Mouse (Mus musculus) brown adipose tissue, adult 24 weeks (tissue): ENCODE results near the gene Ppie. TPM values are rescaled to one million over a fixed set of nuclear protein-coding genes. Genes with fewer than 3 reads are reported as not detected.
"Not testable (repeated sequence)": the region's sequence is repeated elsewhere in the genome, so short reads cannot be mapped to it uniquely, and the experiment has no call there.

Source experiments
- H3K27ac ChIP-seq: fragments of 200-500 bp; replicated peaks from 2 replicates; pipeline ENCODE4 v1.5.1; 2012; ENCODE audit warnings: low read depth, mild to moderate bottlenecking, low read length
- H3K4me1 ChIP-seq: fragments of 200-500 bp; 2 replicates; pipeline ENCODE4 v1.6.1; 2012; ENCODE audit warnings: low read length, mixed read lengths; ENCODE audit not compliant: control insufficient read depth, insufficient read depth, insufficient read length
- H3K4me3 ChIP-seq: fragments of 200-500 bp; 2 replicates; pipeline ENCODE4 v1.5.1; 2012; ENCODE audit warnings: low read depth, mild to moderate bottlenecking, low read length, moderate library complexity; ENCODE audit not compliant: insufficient read depth
- polyA plus RNA-seq: library from polyadenylated mRNA; stranded (reverse); fragments of >200 nt; gene quantifications from 2 replicates; pipeline ENCODE4 v1.2.4, GENCODE M21; 2012; ENCODE audit not compliant: missing spikeins, insufficient read depth, insufficient read length

Ppie gene
- polyA plus RNA-seq = 20.4 and 23.5 TPM in 2 replicates

- Histone ChIP-seq H3K4me3 (peak within 1 kb of the TSS; percentile 99), H3K4me1 (peaks cover 9% of the 10 kb centered on the region), H3K27ac (peak within 1 kb of the TSS; percentile 86)
Measured at GRCm38 (mm10) chr4:123139513-123140154, at the start of gene Ppie. Ppie (minus strand) TSS chr4:123139951.

GRCm38 (mm10) chr4:123184816-123185215, 45.1 kb upstream of the Ppie start:
- Histone ChIP-seq H3K27ac (no peak overlapping the region), H3K4me3 (no peak overlapping the region), H3K4me1 (peaks cover 5% of the 10 kb centered on the region; the same call in 1 of the 2 replicates)

GRCm38 (mm10) chr4:123183239-123184056, 43.7 kb upstream of the Ppie start:
- Histone ChIP-seq H3K4me3 (peak overlapping the region; percentile 50), H3K4me1 (peaks cover 5% of the 10 kb centered on the region; the same call in 1 of the 2 replicates), H3K27ac (no peak overlapping the region)

- Histone ChIP-seq H3K4me1 (peaks cover 5% of the 10 kb centered on the region; the same call in 1 of the 2 replicates), H3K4me3 (peak within 1 kb of the TSS; percentile 50)
Measured at GRCm38 (mm10) chr4:123182328-123183238, 42.8 kb upstream of the Ppie start, which contains the start of gene Hpcal4. Hpcal4 (plus strand) TSS chr4:123183227.

GRCm38 (mm10) chr4:123171811-123172210, 32.1 kb upstream of the Ppie start:
- no peaks in the 10 kb centered on the region for H3K4me1 ChIP-seq
- no peak overlapping the region for H3K4me3 ChIP-seq
- H3K27ac ChIP-seq = no peak overlapping the region

More at GRCm38 (mm10) chr4:123182328-123183238, 42.8 kb upstream of the Ppie start, which contains the start of gene Hpcal4:
- H3K27ac ChIP-seq = no peak within 1 kb of the TSS

- Histone ChIP-seq H3K27ac (no peak overlapping the region), H3K4me1 (no peaks in the 10 kb centered on the region), H3K4me3 (no peak overlapping the region)
Measured at GRCm38 (mm10) chr4:123164157-123164556, 24.4 kb upstream of the Ppie start.

GRCm38 (mm10) chr4:123162305-123162917, 22.7 kb upstream of the Ppie start:
- no peak overlapping the region for H3K4me3 ChIP-seq
- no peak overlapping the region for H3K27ac ChIP-seq
- no peaks in the 10 kb centered on the region for H3K4me1 ChIP-seq

GRCm38 (mm10) chr4:123161251-123161650, 21.5 kb upstream of the Ppie start:
- not testable (repeated sequence) for H3K4me1 ChIP-seq, H3K27ac ChIP-seq, H3K4me3 ChIP-seq

- H3K4me1 ChIP-seq = no peaks in the 10 kb centered on the region
Measured at GRCm38 (mm10) chr4:123160571-123160970, 20.8 kb upstream of the Ppie start.

GRCm38 (mm10) chr4:123155840-123156239, 16.1 kb upstream of the Ppie start:
- Histone ChIP-seq H3K4me1 (no peaks in the 10 kb centered on the region), H3K27ac (no peak overlapping the region), H3K4me3 (no peak overlapping the region)

More at GRCm38 (mm10) chr4:123160571-123160970, 20.8 kb upstream of the Ppie start:
- H3K27ac ChIP-seq = no peak overlapping the region
- H3K4me3 ChIP-seq = no peak overlapping the region

GRCm38 (mm10) chr4:123155427-123155826, 15.7 kb upstream of the Ppie start:
- Histone ChIP-seq H3K4me1 (no peaks in the 10 kb centered on the region), H3K4me3 (no peak overlapping the region), H3K27ac (no peak overlapping the region)

GRCm38 (mm10) chr4:123155004-123155403, 15.3 kb upstream of the Ppie start:
- no peak overlapping the region for H3K27ac ChIP-seq
- H3K4me3 ChIP-seq = no peak overlapping the region
- H3K4me1 ChIP-seq = no peaks in the 10 kb centered on the region

- Histone ChIP-seq H3K4me3 (no peak overlapping the region), H3K27ac (no peak overlapping the region), H3K4me1 (no peaks in the 10 kb centered on the region)
Measured at GRCm38 (mm10) chr4:123152976-123153375, 13.2 kb upstream of the Ppie start.

- Histone ChIP-seq H3K4me1 (no peaks in the 10 kb centered on the region), H3K4me3 (no peak overlapping the region), H3K27ac (no peak overlapping the region)
Measured at GRCm38 (mm10) chr4:123152003-123152402, 12.3 kb upstream of the Ppie start.
